Mouse (Mus musculus) gastrocnemius, postnatal 10 days (tissue): ENCODE results near the gene Gm20388. TPM values are rescaled to one million over a fixed set of nuclear protein-coding genes. Genes with fewer than 3 reads are reported as not detected.

ENCODE experiments used
- DNase-seq: peaks from one replicate; pipeline ENCODE4 v3.0.0; 2021; ENCODE audit warnings: mixed read lengths
- total RNA-seq, 2 experiments: library from RNA; stranded (reverse); gene quantifications; 2 replicates each; pipeline ENCODE4 v1.2.3; 2021

Gm20388 gene
- total RNA-seq, 2 experiments from 2014 or later: 2.9 to 6.0 TPM

DNA sequence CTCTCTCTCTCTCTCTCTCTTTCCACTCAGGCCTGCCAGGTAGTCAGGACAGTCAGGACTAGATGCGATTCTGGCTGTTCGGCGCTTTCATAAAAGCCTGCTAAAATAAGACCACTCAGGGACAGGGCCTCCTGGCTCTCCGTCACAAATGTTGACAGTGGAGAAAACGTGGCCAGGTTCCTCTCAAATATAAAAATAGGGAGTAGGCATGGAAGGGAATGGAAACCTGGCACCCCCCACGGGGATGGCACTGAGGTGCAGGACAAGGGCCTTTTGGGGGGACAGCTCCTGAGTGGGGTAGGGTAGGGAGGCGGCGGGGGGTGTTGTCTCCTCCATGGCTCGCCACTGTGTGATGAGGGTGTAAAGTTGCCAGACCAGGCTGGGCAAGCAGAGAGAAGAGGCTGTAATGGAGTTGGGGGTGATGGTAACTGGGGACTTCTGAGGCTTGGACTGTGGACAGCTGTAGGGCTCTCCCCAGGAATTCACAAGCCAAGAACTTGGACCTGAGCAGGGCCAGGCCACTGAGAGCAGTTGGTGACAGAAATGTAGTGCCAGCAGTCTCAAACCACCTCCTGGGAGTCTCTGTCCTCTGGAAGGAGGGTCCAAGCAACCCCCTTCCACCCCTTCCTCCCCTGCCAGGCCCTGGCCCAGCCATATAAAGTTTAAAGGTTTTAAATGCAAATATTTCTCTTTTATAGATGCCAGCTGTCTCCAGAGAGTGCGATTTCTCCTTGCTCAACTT lies 621.3 kb downstream of the Gm20388 start:
- no peak for DNase-seq

DNA sequence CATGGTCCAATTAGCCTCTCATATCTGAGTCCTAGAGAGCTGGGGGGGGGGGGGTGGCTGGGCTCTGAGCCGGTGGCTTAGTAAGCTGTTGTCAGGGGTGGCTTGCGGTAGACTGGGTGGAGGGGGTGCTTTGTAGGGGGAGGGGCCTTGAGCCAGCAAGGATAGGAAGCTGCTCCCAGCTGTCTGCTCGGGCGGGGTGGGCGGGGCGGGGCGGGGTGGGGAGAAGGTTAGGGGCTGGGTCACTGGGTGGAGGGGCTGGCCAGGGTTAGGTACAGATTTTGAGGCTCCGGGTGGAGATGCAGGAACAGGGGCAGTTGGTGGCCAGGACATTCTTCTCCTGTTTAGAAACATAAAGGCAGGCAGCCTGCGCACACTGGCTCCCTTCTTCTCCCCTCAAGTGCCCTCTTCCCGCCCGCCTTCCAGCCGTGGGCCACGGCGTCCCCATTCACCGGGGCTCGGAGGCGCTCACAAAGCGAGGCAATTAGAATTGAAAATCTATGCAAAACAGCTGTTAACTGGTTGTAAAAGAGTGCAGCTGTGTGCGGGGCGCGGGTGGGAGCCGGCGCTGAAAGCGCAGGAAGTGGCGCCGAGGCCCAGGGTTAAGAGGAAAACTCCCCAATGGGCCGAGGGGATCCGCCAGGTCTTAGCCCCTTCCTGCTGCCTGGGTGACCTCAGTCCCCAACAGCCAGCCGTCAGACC lies 622.0 kb downstream of the Gm20388 start:
- no peak for DNase-seq

DNA sequence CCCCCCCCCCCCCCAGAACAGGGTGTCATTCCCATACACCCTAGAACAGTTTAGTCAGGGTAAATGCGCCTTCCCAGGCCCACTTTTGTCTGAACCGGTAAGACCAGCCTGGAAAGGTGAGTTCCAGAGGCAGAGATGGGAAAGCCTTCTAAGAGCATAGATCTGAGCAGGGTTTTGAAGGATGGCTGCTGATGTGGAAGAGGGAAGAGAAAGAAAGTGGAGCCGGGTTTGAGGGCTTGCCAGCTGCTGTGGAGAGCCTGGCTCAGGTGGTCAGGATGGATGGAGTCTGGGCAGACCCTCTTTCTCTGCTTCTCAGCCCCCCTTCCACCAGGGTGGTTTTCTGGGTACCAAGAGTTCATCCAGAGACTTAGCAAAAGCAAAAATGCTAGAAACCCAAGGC lies 622.7 kb downstream of the Gm20388 start:
- DNase-seq: no peak

DNA sequence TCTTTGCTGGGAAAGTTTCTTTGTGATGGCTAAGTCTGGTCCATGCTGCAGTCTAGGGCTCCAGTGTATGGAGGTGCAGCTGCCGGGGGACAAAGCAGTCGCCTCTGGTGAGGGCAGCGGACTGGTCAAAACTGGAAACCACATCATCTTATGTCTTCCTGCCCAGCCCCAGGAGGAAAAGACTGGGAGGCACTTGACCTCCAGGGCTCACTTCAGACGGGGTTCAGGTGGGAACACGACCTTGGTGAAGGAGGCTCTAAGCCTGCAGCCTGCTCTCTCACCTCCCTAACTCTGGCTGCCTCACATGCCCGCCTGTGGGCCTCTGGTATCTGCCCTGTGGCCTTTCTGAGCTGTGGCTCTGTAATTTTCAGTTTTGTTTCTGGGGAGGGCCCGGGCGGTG lies 623.4 kb downstream of the Gm20388 start:
- DNase-seq: no peak

DNA sequence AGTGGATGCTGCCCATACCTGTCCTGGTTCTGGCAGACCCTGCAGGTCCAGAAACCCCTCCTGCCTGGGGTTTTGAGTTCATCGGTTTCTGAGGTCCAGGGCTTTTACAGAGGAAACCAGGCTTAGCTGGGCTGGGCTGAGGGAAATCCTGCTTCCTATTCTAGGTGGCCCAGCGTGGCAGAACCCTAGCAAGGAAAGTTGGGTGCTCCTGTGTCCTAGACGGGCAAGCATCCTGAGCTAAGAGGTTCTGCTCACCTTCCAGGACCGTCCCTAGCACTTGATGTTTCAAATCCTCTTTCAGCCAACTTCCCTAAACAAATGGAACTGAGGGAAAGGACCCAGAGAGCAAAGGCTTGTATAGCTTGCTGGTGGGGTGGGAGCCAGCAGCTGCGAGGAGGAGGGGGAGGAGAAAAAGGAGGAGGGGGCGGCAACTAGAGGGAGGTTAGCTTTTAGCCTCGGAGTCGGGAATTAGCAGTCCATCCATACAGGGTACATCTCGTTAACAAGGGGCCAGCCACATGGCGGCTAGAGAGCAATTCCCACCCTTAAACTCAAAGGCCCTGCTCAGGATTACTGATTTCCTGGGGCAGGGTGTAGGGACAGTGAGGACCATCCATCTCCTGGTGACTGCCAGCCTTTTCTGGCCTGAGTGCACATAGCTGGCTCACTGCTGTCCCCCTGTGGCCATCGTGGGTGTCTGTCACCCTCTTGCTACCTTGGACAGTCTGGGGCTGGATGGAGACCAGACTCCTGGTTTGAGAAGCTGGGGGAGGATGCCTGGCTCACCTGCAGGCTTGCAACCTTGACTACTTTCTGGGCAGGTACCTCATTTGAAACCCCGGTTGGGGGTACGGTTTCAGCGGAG lies 624.1 kb downstream of the Gm20388 start:
- peak; percentile 75 for DNase-seq

DNA sequence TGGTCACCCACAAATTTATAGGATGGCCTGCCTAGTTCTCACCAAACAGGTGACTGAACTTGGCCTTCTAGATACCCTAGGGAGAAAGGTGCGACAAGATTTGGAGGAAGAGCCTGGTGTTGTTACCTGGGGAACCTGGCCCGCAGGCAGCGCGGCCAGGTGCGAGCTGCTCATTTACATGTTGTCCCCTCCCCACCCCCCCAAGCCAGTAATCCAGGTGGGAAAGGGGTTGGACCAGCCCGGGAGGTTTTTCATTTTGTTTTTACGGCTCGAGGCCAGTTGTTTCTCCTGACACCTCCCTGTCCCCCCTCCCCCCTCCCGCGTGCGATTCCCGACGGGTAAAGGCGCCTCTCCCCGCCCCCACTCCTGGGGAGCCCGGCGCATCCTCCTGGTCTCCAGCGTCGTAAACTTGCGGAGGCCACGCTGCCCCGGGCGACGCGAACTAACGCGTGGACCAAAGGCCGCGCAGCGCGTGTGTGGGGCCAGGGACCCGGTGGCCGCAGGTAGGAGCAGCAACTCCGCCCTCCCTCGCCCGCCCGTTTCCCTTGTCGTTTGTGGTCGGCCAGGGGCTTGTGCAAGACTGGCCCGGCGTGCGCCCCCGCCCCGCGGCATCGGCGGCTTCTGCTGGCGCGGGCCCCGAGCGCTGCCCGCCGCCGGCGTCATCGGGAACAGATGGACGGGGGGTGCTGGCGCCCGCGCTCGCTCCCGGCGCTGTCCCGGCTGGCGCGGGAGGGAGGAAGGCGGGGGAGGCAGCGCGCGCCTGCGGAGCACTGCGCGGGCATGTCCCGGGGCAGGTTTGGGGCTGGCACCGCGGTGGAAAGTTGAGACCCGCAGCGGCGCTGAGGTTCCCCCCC lies 625.0 kb downstream of the Gm20388 start:
- DNase-seq: peak; percentile 62

DNA sequence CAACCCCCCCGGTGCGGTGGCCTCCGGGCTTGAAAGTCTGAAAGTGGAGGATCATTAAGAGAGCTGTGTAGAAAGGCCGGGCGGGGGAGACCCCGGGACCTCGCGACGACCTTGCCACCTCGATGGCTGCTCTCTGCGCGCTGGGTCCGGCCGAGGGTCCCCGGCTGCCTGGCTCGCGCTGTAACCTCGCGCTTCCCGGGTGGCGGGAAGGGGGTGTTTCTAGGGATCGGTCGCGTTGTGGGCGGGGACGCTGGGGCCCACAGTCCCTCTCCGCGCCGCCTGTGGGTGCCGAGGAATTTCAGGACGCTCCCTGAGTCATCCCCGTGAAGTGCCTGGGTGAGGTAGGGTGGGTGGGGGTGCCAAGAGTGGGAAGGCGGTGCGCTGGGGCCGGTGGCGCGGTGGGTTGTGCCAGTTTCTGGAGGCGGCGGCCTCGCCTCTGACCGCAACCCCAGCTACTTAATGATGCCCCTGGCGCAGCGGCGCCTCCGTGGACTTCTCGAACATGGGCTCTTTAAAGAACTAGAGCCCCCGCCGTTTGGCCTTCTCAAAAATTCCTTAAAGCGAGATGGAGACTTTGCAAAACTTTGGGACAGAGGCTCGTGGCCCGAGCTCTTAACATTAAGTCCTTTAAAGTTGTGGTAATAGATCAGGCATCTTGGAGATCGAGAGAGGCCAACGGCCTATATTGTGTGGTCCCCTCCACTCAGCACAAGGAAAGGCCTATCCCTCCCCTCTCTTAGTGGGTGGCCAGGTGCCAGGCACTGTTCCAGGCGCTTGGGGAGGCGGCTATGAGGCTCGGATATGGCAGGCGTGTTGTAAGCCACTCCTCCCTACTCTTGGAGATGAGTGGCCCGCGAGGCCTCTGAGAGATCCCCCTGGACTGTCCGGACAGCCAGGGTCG lies 625.9 kb downstream of the Gm20388 start:
- no peak for DNase-seq

DNA sequence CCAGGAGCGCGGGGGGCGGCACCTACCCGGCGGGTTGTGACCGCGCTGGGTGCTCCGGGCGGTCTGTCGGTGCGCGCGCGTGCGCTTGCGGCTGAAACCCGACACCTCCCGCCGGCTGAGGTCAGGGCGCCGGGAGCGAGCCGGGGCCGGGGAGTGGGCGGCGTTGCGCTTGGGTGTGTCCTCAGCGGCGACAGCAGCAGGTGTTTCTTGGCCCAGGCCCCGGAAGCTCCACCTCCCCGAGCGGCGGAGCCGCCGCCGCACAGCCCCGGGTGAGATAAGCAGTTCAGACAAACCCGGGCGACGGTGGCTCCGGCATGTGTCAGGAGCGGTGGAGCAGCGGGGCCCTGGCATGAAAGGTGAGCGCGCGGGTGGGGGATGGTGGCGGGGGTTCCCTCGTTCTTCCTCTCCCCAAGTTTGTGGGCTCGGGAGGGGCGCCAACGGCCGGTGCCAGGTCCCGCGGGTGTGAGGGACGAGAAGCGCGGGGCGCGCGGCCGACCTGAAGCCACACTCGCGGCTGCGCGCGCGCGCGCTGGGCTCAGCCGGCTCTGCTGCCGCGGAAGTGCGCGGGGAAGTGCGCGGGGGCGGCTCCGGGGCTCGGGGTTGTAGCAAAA lies 626.7 kb downstream of the Gm20388 start:
- DNase-seq: peak; percentile 78

DNA sequence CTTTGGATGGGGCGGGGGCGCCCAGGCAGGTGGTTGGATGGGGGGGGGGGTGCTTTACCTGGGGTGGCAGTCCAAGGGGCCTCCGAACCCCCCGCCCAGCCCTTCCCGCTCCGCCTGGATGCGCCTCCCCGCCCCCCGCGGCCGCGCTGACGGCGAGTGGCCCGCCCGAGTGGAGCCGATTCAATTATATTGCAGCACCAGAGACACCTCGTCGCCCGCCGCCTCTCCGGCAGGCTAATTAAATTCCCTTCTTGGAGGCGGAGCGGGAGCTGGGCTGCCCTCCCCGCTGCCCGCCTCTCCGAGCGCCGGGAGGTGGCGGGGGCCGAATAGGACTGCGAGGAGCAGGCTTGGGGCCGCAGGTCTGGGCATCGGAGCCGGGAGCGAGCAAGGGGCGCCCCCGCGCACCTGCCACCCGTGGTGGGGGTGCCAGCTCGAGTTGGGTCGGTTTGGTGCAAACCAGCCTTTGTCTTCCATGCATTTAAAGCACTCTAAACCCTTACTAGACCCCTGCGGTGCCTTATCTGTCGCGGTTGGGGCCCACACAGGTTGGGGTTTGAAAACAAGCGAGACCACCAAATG lies 627.3 kb downstream of the Gm20388 start:
- no peak for DNase-seq

DNA sequence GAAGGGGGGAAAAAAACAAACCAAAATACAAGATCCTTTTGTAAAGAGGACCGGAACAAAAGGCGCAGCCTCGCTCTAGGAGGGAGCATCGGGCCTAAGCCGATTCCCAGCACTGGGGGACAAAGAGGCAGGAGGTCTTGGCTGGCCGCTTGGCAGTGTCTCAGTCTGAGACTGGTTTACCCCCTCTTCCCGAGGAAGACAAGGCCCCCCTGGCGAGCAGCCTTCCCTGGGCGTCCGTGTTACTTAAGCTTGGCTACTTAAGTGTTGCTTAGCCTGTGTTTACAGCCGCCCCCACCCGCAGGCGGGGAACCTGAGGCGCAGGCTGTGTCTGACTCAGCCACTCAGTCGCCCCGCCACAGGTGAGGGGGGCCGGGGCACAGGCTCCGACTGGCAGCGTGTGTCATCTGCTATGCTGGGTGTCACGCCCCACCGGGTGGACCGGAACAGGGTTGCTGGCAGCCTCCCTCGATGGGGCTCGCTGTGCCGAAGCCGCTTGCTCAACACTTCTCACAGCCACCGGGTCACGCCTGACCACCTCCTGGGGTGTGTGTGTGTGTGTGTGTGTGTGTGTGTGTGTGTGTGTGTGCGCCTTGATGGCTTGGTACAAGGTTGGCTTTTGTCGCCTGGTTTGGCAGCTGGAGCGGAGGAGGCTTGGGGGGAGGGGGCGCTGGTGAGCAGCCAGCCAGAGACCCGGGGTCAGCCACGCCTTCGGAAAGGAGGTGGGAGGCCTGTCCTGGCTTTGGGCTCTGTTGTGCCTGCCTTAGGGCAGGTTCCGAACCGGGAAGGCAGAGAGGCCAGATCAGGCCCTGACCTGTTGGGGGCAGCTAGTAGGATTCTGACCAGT lies 628.0 kb downstream of the Gm20388 start:
- peak; percentile 60 for DNase-seq

DNA sequence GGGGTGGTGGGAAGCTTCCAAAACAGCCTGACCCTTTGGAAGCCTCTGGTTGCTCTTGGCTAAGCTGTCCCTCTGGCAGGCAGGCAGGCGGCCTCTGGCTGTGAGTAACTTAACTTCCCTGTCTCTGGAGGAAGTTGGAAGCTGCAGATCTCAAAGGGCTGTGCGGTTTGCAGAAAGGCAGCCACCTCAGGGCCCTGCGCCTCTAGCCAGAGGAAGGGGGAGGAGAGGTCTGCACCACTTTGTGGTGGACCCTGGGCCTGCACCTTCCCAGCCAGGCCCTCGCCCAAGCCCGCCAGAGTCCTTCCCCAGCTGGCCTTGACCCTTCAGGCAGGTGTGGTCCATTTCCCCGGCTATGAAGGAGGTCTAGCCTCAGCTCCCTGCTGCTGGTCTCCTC lies 628.7 kb downstream of the Gm20388 start:
- DNase-seq: no peak

DNA sequence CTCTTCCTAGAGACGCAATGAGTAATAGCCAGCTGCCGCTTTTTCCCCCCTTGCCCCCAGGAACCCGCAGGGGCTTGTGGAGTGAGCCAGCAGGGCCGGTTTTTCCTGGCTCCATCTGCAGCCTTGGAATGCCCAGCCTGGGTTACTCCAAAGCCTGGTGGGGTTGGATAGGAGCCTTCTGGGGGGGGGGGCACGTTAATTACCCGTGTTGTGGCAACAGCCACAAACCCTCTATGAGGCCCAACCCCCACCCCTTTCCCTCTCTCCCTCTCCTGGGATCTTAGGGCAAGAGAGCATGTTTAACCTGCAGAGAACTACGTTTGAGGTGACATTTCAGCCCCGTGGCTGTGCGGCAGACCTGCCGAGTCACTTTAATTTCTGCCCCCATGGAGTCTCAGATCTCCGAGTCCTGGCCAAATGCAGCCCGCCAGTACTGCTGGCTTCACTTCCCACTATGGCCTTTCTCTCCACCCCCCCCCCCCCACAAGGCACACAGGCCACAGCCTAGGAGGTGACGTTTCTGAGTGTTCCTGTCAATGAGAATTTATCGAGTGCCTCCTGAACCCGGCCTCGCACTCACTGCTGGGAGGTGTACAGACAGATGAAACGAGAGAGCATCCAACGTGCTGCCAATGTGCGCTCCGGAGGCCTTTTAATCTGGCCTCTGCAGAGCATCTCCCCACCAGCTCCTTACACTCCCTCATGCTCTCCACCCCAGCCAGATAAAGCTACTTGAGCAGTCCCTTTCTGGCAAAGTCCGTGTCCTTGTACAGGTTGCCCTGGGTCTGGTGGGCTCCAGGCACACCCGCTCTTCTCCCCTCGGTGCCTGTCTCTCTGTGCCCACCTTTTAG lies 629.4 kb downstream of the Gm20388 start:
- no peak for DNase-seq

DNA sequence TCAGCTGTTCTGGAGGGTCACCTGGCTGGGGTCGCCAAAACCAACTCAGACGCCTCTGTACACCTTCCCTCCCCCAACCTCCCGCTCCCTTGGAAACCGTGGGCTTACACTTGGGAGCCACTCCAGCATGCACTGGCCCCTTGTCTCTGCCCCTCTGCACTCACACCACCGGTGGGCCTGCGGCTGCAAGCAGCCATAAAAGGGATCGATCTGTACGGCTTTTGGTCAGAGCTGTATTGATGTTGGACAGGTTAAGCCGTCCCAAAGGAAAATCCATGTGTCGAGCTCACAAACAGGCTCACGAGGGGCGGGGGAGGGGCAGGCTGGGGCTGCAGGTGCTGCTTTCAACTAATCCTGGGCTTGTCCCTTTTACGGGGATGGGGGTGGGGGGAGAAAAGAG lies 632.4 kb downstream of the Gm20388 start:
- DNase-seq: no peak

DNA sequence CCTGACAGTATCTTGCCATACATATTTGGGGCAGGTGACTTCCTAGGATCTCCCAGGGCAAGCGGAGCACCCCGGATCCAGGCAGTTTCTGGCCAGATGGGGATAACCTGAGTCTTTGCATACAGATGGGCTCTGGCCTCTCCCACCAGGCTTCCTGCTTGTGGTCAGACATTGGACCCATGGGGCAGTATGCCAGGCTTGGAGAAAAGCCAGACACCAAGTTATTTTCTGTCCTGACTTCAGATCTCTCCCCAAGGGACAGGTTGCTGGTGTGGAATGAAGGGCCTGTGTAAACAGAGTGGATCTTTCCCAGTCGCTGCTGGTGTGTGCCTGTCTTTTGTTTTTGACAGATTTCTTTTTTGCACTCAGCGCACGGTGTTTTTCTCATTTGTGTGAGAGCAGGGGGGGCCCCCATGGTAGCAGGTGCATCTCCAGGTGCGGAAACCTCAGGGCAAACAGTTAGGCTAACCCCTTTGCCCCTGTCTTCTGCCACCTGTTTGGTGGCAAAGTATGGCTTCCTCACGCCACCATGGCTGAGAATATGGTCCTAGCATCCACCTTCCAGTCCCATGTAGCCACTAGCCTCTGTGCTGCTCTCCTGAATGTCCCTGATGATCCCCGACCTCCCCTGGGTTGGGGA lies 632.9 kb downstream of the Gm20388 start:
- peak; percentile 74 for DNase-seq

DNA sequence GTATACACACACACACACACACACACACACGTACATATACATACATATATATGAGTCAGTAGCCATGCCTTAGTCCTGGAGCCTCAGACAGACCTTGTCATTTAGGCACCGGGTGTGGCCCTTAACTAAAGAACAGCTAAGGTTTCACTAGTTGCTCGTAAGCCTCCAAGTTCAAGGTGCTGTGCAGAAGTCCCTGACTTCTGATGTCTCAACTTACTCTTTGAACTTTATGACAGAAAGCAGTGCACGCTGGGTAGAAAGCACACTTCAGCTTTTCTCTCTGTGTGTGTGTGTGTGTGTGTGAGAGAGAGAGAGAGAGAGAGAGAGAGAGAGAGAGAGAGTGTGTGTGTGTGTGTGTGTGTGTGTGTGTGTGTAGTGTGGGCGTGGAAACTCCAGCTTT lies 633.5 kb downstream of the Gm20388 start:
- no peak for DNase-seq

DNA sequence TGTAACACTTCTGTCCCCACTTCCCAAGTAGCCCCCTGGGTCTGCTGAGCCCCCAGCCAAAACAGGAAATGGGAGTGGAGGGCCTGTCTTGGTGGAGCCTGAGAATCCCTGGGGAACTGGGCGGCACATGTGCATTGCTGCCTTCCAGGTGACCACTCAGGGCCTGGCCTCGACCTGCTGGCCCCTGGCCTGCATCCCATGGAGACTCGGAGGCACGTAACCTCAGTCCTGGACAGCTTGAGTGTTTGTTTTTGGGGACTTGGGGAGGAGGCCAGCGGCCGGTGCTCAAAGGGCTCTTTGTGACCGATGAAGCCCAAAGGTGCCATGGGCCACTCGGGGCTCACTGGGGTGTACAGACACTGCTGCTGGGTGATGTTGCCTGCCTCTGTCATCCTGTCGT lies 636.9 kb downstream of the Gm20388 start:
- DNase-seq: no peak

DNA sequence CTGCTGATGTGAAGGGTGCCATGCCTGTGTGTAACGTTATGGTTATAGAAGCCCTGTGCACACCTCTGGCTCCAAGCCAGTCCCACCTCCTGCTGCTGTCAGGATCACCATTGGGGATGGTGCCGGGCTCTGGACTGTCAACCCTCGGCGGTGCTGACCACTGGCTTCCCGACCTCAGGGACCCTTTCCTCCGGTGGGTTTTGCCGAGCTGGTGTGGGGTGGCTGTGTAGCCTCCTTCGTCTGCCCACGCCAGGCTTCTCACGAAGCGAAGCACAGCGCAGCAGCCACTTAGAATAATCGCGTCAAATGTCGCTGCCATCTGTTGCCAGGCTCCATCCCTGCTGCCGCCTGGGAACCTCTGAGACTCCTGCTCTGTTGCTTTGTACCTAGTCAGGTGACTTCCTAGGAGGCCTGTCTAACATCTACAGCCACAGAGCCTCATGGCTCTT lies 637.7 kb downstream of the Gm20388 start:
- no peak for DNase-seq
